Mouse (Mus musculus) retina, adult 2 months (tissue): ENCODE results near the gene Myl6b.
A peak's percentile ranks its signal among the peaks of the same experiment; 100 is the strongest.
"Not testable (repeated sequence)": the region's sequence is repeated elsewhere in the genome, so short reads cannot be mapped to it uniquely, and the experiment has no call there.

ENCODE experiments used
- DNase-seq: peaks from one replicate; pipeline ENCODE4 v3.0.0-alpha.2; 2012; ENCODE audit warnings: low read depth, low spot score

Myl6b gene

DNA sequence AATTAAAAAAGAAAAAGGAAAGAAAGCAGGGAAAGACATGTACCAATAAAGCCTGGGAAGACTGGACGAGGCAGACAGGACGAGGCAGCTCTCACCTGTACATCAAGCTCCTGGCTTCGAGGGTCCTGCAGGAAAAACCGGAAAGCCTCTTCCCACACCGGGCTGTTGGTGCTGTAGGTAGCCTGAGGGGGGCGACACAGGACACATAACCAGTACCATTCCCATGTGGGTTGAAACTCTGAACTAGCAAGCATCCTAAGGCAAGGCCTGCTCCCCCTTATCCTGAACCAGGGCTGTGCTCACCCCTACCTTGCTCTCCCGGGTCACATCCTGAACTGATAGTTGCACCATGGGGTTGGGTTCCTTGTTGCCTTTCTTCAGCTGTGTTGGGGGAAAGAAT is 20.3 kb upstream of the Myl6b start:
- DNase-seq = no peak

DNA sequence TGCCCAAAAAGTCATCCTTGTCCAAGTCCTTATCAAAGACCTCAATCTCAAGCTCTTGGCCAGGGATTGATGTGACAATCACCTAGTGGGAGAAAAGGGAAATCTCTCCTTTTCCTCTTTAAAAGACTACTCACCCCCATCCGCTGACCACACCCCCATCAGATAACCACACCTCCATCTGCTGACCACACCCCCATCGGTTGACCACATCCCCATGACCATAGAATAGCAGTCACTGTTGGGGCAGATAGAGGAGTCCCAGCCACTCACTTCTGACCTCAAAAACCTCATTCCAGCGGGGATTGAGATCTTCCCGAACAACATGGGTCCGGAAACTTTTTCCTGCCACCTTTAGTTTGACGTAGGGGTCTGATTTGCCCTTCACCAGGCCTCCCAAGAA is 18.2 kb upstream of the Myl6b start:
- DNase-seq = no peak

DNA sequence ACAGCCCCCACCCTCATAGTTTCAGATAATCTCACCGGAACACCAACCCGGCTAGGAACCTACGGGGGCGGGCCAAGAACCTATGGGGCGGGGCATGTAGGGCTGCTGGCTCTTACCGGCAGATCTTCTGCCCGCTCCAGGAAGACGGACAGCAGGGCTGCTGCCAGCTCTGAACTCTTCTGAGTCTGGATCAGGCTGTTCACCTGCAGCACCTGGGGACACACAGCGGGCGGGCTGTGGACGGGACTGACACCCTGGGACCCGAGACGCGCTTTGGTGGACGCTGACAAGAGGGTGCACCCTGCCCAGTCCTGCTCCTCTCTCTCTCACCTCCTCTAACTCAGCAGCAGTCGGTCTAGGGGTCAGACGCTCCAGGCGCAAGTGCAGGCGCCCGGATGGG is 17.5 kb upstream of the Myl6b start:
- no peak for DNase-seq

DNA sequence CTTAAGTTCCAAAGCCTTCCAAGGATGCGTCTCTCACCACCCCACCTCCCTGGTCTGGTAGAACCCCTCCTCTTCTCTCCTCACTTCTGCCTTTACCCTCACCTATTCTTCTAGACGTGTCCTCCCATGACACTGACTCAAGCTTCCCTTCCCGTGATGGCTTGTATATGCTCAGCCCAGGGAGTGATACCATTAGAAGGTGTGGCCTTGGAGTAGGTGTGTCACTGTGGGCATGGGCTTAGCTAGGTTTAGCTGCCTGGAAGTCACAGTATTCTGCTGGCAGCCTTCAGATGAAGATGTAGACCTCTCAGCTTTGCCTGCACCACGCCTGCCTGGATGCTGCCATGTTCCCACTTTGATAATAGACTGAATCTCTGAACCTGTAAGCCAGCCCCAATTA is 16.6 kb upstream of the Myl6b start:
- DNase-seq = no peak

DNA sequence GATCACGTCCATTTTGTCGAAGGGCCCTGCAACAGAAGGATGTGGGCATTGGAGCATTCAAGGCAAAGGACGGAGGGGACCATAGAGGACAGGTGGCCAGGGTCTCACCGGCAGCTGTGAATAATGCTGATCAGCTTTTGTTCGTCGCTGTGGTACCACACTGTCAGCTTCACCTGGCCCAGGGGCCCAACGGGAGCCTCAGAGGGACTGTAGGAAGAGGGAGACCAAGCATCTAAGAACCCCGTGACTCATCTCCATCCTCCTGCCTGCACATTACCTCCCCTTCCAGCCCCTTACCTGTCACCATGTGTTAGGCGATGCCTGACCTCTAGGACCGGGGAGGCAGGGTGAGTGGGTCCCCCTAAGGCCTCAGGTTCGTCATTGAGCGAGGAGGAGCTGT is 13.3 kb upstream of the Myl6b start:
- no peak for DNase-seq

DNA sequence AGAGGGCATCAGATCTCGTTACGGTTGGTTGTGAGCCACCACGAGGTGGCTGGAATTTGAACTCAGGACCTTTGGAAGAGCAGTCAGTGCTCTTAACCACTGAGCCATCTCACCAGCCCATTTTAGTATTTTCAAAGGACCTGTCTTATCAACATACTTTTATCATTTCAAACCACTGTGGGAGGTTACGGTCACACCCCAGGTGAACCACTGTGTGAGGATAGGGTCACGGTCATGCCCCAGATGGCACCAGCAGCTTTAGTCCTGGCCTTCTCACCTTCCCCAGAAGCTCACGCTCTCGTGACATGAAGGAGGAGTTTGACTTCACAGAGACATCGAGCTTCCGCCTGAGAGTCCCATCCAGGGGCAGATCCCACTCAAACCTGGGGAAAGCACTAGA is 12.7 kb upstream of the Myl6b start:
- DNase-seq = no peak

DNA sequence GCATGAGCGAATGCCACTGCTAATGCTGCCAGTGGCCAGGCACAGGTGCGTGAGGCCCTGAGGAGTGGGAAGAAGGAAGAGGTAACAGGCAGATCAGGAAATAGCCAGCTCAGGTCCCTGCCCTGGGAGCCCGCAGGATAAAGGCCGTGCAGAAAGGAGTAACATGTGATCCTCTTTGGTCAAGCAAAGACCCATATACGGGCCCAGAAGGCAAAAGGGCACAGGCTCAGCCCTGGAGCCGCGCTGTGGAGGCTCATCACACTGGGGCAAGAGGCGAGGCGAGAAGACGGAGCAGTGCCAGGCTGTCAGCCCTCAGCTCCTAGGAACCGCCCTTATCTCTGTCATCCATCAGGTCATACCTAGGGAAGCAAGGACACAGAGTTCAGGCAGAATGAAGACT is 11.8 kb upstream of the Myl6b start:
- DNase-seq = no peak

DNA sequence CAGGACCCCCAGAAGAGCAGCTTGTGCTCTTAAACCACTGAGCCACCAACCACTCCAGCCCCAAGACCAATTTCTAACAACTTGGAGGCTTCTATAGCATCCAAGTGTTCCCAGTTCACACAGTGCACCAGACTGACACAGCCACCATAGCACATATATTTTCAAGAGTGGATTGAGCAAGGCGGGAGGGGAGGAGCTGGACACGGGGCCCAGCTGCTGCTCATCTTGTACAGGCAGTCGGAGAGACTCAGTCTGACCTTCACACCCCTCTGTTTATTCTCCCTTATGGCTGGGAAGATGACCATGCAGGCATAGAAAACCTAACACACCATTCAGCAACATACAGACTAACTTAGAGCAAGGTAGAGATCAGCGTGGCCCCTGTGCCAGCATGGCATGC is 11.3 kb upstream of the Myl6b start:
- no peak for DNase-seq

DNA sequence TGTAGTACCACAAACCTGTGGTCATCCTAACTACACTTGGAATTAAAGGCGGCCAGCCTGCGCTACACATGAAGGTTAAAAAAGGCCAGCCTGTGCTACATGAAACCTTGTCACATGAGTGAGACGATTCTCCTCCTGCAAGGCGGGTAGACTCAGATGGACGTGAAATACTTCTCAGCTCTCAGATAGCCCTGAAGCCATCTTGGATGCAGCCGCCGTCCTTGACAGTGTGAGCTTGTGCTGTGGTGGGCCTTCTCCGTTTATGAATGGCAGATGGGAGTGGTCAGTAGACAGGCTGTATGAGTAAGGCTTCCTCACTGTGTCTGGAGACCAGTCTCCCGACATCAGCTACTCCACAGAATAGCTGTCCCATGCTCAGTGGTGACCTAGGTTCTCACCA is 10.7 kb upstream of the Myl6b start:
- DNase-seq = no peak

DNA sequence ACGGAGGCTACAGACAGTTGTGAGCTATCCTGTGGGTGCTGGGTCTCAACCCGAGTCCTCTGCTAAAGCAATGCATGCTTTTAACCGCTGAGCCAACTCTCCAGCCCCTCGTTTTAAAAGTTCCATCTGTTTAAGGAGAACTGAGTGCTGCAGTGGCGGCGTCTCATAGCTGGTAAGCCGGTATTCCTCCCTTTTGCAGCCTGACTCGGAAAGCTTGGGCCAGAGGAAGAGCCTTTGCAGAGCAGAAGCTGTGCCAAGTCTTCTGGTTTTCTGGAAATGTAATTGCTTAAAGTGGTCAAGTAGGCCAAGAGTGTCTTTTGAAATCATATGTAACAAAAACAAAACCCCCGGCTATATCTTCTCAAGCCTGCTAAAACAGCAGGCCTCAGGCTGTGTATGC is 9.8 kb upstream of the Myl6b start:
- no peak for DNase-seq

DNA sequence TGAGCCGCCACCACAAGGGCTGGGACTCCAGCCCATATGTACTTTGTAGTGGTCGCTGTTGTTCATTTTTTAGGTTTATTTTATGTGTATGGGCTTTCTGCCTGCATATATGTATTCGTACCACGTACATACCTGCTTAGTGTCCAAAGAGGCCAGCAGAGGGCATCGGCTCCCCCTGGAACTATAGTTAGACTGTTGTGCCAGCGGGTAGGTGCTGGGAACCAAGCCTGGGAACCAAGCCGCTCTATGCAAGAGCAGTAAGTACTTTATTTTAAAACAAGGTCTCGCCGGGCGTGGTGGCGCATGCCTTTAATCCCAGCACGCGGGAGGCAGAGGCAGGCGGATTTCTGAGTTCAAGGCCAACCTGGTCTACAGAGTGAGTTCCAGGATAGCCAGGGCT is 7.5 kb upstream of the Myl6b start:
- DNase-seq = no peak

DNA sequence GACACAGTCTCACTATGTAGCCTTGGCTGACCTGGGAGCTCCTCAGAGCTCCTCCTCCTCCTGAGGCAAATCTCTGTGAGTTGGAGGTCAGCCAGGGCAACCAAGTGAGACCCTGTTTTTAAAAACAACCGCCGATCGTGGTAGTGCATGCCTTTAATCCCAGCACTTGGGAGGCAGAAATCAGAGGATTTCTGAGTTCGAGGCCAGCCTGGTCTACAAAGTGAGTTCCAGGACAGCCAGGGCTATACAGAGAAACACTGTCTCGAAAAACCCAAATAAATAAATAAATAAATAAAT is 6.8 kb upstream of the Myl6b start:
- DNase-seq = not testable (repeated sequence)

DNA sequence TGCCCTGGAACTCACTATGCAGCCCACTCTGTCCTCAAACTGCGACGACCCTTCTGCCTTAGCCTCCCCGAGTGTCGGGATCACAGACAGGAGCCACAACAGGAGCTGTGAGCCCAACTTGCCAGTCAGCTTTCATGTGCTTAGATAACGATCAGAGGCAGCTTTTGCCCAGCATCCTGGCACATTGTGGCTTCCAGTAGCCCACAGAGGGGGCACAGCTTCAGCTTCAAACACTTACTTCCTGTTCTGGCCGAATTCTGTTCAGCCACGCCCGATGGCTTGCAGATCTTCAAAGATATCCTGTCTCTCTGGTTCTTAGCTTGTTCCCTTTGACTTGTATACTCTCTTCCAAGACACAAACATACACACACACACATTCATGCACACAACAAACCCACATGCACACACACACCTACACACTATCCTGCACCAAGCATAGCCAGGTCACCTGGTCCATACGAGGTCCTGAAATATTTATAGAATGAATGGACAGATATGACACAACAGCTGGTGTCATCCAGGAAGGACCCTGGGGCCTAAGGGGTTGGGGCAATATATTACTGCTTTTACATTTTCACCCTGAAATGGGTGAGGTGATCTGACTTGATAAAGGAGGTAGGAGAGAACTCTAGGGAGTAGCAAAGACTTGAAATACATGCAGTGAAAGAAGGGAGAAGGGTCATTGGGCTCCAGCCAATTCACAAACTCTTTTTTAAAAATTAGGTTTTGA is 6.3 kb upstream of the Myl6b start:
- DNase-seq = no peak

DNA sequence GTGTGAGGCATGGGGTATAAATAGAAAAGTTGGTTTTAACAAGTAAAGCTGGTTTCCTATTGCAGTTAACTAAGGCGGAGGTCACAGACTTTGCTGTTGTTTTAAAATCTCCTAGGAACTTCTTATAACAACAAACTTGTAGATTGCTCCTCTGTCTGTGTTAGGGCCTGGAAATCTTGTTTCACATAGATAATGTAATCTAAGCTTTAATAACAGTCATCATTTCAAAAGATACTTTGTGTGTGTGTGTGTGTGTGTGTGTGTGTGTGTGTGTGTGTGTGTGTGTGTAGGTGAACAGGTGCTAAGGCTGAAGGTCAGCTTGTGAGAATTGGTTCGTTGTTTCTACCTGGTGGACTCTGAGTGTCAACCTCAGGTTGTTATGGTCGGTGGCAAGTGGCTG is 5.5 kb upstream of the Myl6b start:
- no peak for DNase-seq

DNA sequence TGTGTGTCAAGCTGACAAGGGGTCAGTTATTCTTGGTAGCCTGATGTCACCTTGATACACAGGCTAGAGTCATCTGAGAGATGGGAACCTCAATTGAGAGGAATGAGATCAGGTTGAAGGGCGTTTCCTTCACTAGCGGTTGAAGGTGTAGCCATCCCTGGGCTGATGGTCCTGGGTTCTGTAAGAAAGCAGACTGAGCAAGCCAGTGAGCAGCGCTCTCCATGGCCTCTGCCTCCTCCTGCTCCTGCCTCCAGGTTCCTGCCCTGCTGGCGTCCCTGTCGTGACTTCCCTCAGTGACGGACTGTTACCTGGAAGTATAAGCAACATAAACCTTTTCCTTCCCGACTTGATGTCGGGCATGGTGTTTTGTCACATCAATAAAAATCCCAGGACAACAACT is 5.0 kb upstream of the Myl6b start:
- no peak for DNase-seq

DNA sequence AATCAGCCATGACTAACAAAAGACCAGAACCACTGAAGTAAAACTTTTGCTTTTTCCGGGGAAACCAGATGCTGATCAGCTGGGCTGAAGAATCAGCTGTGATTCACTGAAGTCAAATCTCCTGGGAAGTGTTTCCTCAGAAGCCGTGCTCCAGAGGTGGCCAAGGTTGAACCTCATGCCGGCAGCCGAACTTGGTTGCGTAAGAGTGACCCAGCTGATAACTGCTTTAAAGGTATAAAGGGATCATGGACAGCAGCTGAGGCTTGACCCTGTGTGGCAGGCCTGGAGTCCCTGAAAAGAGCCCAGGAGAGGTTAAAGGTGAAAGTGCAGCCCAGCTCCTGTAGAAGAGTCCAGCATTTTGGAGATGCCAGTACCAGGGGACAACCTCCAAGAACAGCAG is 3.9 kb upstream of the Myl6b start:
- no peak for DNase-seq

DNA sequence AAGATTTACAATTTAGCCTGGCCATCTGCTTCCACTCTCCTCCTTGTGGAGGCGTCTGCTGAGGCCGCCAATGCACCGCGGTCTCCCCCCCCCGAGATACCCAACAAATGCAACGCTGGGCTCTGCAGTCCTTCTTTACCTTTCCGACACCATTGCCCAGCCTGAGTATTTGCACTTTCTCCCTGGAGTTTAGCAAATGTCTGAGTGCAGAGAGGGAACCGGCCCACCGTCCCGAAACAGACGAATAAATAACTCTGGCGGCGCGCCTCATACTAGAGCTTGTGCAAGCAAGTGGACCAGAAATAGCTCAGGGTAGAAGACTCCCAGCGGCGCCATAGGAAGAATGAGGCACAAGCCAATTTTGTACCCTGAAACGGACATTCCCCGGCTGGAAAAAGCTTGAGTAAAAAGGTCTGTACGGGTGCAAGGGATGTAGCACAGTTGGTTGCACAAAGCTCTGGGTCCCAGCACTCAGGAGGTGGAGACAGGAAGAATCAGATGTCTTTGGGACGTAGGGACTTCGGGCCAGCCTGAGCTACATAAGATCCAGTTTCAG is 709 bp upstream of the Myl6b start:
- DNase-seq = peak; percentile 22

DNA sequence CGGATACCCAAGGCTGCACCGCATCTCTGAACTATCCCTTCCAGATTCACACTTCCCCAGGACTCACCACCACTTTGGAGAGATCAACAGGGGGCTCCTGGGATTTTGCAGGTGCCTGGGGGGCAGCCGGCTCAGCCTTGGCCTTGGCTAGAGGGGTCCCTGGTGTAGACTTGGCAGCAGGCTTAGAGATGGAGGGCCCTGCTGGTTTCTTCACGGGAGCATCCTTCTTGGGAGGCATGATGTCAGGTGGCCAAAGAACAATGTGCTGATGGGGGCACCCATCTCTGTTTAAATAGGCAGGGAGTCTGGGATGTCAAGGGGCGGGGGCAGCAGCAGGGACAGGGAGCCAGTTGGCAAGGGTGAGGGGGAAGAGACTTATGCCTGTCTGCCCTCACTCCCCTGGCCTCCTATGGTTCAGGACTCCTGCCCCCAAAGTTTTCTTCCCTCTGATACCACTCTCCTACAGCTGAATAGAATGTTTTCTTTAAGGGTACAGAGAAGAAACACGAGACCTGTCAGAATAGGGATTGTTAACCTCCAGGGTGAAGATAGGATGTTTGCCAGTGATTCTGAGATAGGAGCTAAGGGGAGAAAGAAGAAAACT is 1.2 kb downstream of the Myl6b start:
- DNase-seq = no peak

DNA sequence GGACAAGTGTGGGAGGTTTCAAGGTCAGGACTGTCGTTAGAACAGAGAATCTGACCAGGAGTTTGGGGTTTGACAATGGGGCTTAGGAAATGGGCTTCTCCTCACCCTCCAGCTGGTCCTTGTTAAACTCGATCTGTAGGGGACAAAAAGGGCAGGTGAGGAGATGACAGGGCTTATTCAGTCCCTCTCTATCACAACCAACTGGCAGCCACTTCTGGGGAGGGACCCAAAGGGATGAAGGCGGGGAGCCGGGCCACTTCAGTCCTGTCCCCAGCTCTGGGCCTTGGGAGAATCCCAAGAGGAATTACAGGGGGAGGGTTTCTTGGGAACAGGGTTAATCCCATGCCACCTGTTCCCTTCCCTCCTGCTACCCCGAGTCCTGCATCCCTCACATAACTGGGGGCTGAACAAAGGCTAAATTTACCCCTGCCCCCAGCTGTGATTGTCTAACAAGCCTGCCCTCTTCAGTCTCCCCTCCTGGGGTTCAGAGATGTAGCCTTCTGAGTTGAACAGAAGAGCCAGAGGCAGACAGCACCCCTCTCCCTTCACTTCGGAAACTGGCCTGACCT is 1.9 kb downstream of the Myl6b start:
- no peak for DNase-seq

DNA sequence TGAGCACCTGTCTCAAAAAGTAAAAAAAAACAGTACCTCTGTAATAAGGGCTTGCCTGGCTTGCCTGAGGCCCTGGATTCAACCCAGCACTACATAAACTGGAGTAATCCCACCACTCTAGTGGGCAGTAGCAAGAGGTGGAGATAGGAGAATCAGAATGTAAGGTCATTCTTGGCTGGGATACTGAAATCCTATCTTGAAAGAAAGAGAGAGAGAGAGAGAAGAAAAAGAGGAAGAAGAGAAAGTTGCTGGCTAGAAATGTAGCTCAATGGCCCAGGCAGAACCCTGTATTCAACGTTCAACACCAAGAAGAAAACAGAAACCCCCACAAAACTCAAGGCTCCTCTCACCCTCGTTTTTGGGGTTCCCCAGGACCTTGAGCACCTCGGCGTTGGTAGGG is 2.6 kb downstream of the Myl6b start:
- no peak for DNase-seq

DNA sequence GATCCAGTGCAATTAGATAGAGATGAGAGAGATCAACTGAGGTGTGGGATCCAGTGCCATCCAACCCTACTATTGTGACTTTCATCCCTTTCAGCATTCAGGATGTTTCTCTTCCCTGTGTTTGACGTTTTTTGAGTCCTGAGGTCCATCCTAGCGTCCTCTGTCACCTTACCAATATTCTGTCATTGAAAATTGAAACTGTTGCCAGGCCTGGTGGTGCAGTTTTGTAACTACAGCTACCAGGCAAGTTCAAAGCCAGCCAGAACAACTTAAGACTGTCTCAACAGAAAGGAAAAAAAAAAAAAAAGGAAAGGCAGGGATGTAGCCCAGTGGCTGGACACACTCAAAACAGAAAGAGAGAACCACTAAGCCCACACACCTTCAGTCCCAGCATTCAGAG is 3.2 kb downstream of the Myl6b start:
- DNase-seq = no peak

DNA sequence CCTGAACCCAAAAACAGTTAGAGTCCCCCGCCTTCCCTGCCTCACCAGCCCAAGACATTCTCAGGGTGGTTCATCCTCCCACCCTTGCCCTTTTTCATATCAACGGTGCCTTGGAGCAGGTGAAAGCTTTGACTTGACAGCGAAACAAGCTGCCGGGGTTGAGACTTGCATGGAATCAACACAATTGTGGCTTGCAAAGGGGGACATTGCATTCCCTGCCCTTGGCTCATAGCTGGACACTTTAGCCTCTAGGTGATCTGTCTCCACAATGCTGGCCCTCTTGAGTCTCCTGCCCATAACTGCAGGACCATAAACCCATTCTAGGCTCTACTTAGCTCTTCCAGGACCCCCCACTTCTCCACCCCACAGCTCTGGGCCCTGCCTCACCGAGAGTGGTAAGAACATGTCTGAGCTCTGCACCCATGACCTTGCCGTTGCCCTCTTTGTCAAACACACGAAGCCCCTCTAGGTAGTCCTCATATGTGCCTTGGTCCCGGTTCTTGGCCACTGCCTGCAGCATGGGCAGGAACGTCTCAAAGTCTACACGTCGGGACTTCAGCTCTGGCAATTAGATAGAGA is 3.7 kb downstream of the Myl6b start:
- no peak for DNase-seq
